8 mouse cellular contexts compared by ENCODE assay signal in genomic region chr14:8300281-8300680, GRCm38 (mm10). TPM values are rescaled to one million over a fixed set of nuclear protein-coding genes. Genes with fewer than 3 reads are reported as not detected.
DNase-seq lines count a peak whose midpoint lies in the region; ATAC-seq and TF ChIP-seq lines count a peak whose summit lies in the region.

No protein-coding gene starts in this region.

- no peaks in the 10 kb centered on the region for H3K4me1 ChIP-seq in liver, embryonic 11.5 days (replicated peaks; ENCODE audit: control insufficient read depth, insufficient read depth, low read length)
- no peaks in the 10 kb centered on the region for H3K4me1 ChIP-seq in MEL (ENCODE audit: control insufficient read depth in 1 of 2, insufficient read depth in 2 of 2, low read length in 2 of 2)
- H3K4me1 ChIP-seq in forebrain, embryonic 12.5 days: peaks cover 6% of the 10 kb centered on the region; the same call in 1 of the 2 replicates
- no peaks in the 10 kb centered on the region for H3K4me1 ChIP-seq in midbrain, postnatal 0 days (ENCODE audit: insufficient read depth, low read length)

- no peak for TF ChIP-seq EP300 in MEL (IDR thresholded peaks at IDR 0.05; ENCODE audit: low read depth in 1 of 2, low read length in 2 of 2)

- no peak overlapping the region for H3K9ac ChIP-seq in liver, embryonic 11.5 days (ENCODE audit: low read depth, low read length)
- no peak overlapping the region for H3K9ac ChIP-seq in MEL (ENCODE audit: control insufficient read depth, low read depth, low read length, poor library complexity, severe bottlenecking)
- H3K9ac ChIP-seq in forebrain, embryonic 12.5 days: no peak overlapping the region
- H3K9ac ChIP-seq in midbrain, postnatal 0 days (replicated peaks; ENCODE audit: low read length, poor library complexity, severe bottlenecking): no peak overlapping the region

- no peaks in the 10 kb centered on the region for H3K36me3 ChIP-seq in liver, embryonic 11.5 days (ENCODE audit: control insufficient read depth, insufficient read depth, low read length)
- H3K36me3 ChIP-seq in MEL (ENCODE audit: control insufficient read depth in 1 of 2, insufficient read depth in 2 of 2, low read length in 2 of 2): no peaks in the 10 kb centered on the region
- no peaks in the 10 kb centered on the region for H3K36me3 ChIP-seq in forebrain, embryonic 12.5 days (replicated peaks)
- H3K36me3 ChIP-seq in midbrain, postnatal 0 days (ENCODE audit: insufficient read depth, low read length): no peaks in the 10 kb centered on the region

- TF ChIP-seq POLR2A in MEL (IDR thresholded peaks at IDR 0.05; ENCODE audit: control insufficient read depth in 1 of 2, insufficient read depth in 1 of 2, low read depth in 1 of 2, low read length in 2 of 2, poor library complexity in 1 of 2): no peak

- DNase-seq in liver (peak; percentile 59), MEL (ENCODE audit: low read depth, low spot score) (peak; percentile 23)
- no peak for DNase-seq in liver, embryonic 11.5 days (ENCODE audit: low spot score)
- DNase-seq in c-Kit-positive CD71-positive TER-119-positive erythroid progenitor cells, embryonic 14.5 days (ENCODE audit: low spot score): peak; percentile 42
- DNase-seq in kidney, postnatal 25 days: peak; percentile 81 to 88
- DNase-seq in midbrain, postnatal 0 days (ENCODE audit: low spot score): peak; percentile 22

- no peak overlapping the region for H3K4me2 ChIP-seq in liver, embryonic 11.5 days
- H3K4me2 ChIP-seq in forebrain, embryonic 12.5 days: no peak overlapping the region
- no peak overlapping the region for H3K4me2 ChIP-seq in midbrain, postnatal 0 days (ENCODE audit: low read depth, low read length, poor library complexity, severe bottlenecking)

- no peaks in the 10 kb centered on the region; the same call in 1 of the 2 replicates for H3K27me3 ChIP-seq in liver, embryonic 11.5 days (replicated peaks; ENCODE audit: control insufficient read depth, insufficient read depth, low read length)
- H3K27me3 ChIP-seq in MEL (ENCODE audit: control insufficient read depth in 1 of 2, insufficient read depth in 2 of 2, low read length in 2 of 2): no peaks in the 10 kb centered on the region
- peaks cover 3% of the 10 kb centered on the region; the same call in 1 of the 2 replicates for H3K27me3 ChIP-seq in forebrain, embryonic 12.5 days
- no peaks in the 10 kb centered on the region for H3K27me3 ChIP-seq in midbrain, postnatal 0 days (ENCODE audit: insufficient read depth, low read length)

- peak; percentile 42 to 70 (median 44) for TF ChIP-seq CTCF in MEL (IDR thresholded peaks at IDR 0.05 in 2 of 3, conservative IDR thresholded peaks at IDR 0.05 in 1 of 3; ENCODE audit: control insufficient read depth in 1 of 3, insufficient read depth in 1 of 3, low read depth in 2 of 3, low read length in 3 of 3, poor library complexity in 1 of 3, severe bottlenecking in 1 of 3)
- peak; percentile 60 for TF ChIP-seq CTCF in midbrain, postnatal 0 days (IDR thresholded peaks at IDR 0.05)

- H3K27ac ChIP-seq in liver, embryonic 11.5 days (ENCODE audit: low read depth, low read length): no peak overlapping the region
- H3K27ac ChIP-seq in MEL (ENCODE audit: control insufficient read depth, low read depth, low read length): no peak overlapping the region
- H3K27ac ChIP-seq in forebrain, embryonic 12.5 days: no peak overlapping the region
- no peak overlapping the region for H3K27ac ChIP-seq in midbrain, postnatal 0 days (ENCODE audit: low read depth, low read length)

- no peak for ATAC-seq in liver, embryonic 11.5 days (replicated peaks; ENCODE audit: low FRiP score)
- ATAC-seq in forebrain, embryonic 12.5 days (ENCODE audit: low FRiP score): peak; percentile 53; the same call in 1 of the 2 replicates
- ATAC-seq in midbrain, postnatal 0 days (ENCODE audit: low FRiP score): no peak
- ATAC-seq in inflammation-experienced regulatory T-cells, adult 6 months: no peak

- 21% methylated on average over 8 of the region's 8 CpGs for WGBS in liver, embryonic 11.5 days
- 27% methylated on average over 8 of the region's 8 CpGs for WGBS in forebrain, embryonic 12.5 days
- 34% methylated on average over 8 of the region's 8 CpGs for WGBS in midbrain, postnatal 0 days

- no peak overlapping the region for H3K4me3 ChIP-seq in liver, embryonic 11.5 days (ENCODE audit: low read depth, low read length)
- H3K4me3 ChIP-seq in MEL (ENCODE audit: control insufficient read depth in 1 of 2, insufficient read depth in 1 of 2, low read depth in 2 of 2, low read length in 2 of 2): no peak overlapping the region
- H3K4me3 ChIP-seq in forebrain, embryonic 12.5 days (replicated peaks): no peak overlapping the region
- no peak overlapping the region for H3K4me3 ChIP-seq in midbrain, postnatal 0 days (ENCODE audit: low read depth, low read length)

- no peak; the same call in 1 of the 2 replicates for TF ChIP-seq RAD21 in MEL (IDR thresholded peaks at IDR 0.05; ENCODE audit: low read depth, low read length)

- H3K79me2 ChIP-seq in MEL (ENCODE audit: control insufficient read depth, insufficient read depth, low read length, poor library complexity): no peaks in the 10 kb centered on the region

- no peaks in the 10 kb centered on the region for H3K9me3 ChIP-seq in liver, embryonic 11.5 days (ENCODE audit: control insufficient read depth, low read length)
- no peaks in the 10 kb centered on the region for H3K9me3 ChIP-seq in MEL (replicated peaks; ENCODE audit: insufficient read depth, low read length)
- no peaks in the 10 kb centered on the region for H3K9me3 ChIP-seq in forebrain, embryonic 12.5 days
- H3K9me3 ChIP-seq in midbrain, postnatal 0 days (ENCODE audit: low read length): no peaks in the 10 kb centered on the region

TF ChIP-seq in MEL, 35 proteins besides CTCF, POLR2A, EP300 and RAD21:
- TF ChIP-seq POLR2AphosphoS5 (IDR thresholded peaks at IDR 0.05; ENCODE audit: borderline replicate concordance, low read depth, low read length) (no peak), SMC3 (IDR thresholded peaks at IDR 0.05; ENCODE audit: low read depth, low read length) (peak; percentile 23; the same call in 1 of the 2 replicates)

RNA-seq across cellular contexts. Expression of gene Fam107a, which starts 17.5 kb away (rescaled TPM):
- polyA plus RNA-seq in liver, embryonic 11.5 days (2014; fragmentation: Nextera tagmentation; extraction: Ambion mirVana): 0.08 and 0.53 TPM in 2 replicates
- not detected in 2 replicates for total RNA-seq in MEL (2012; rRNA removed)
- not detected for polyA plus RNA-seq in MEL (2012; ENCODE audit: insufficient read depth in 1 of 2, insufficient read length in 2 of 2, low read depth in 1 of 2, low replicate concordance in 2 of 2, missing spikeins in 1 of 2)
- 0.43 and 0.60 TPM in 2 replicates for polyA plus RNA-seq in forebrain, embryonic 12.5 days (2016; fragmentation: Nextera tagmentation; extraction: Ambion mirVana)
- total RNA-seq in midbrain, postnatal 0 days (2014; rRNA removed): 6.0 and 14.6 TPM in 2 replicates
- 0.93 and 1.4 TPM in 2 replicates for polyA plus RNA-seq in midbrain, postnatal 0 days (2015; fragmentation: Nextera tagmentation; extraction: Ambion mirVana)
- polyA plus RNA-seq in inflammation-experienced regulatory T-cells, adult 6 months (2017; shearing (Covaris generic)): not detected

RNA-seq across cellular contexts. Expression of gene Acox2, which starts 41.1 kb away (rescaled TPM):
- polyA plus RNA-seq in liver, embryonic 11.5 days (2014; fragmentation: Nextera tagmentation; extraction: Ambion mirVana): 1.0 and 1.2 TPM in 2 replicates
- not detected in 2 replicates for total RNA-seq in MEL (2012; rRNA removed)
- polyA plus RNA-seq in MEL (2012; ENCODE audit: insufficient read depth in 1 of 2, insufficient read length in 2 of 2, low read depth in 1 of 2, low replicate concordance in 2 of 2, missing spikeins in 1 of 2): under 1 TPM in 1 of 2 experiments, not detected in 1; 0.43 TPM
- polyA plus RNA-seq in forebrain, embryonic 12.5 days (2016; fragmentation: Nextera tagmentation; extraction: Ambion mirVana): 0.21 TPM in 1 of 2 replicates, not detected in the other
- 0.44 TPM in 1 of 2 replicates, not detected in the other for total RNA-seq in midbrain, postnatal 0 days (2014; rRNA removed)
- 0.10 and 0.28 TPM in 2 replicates for polyA plus RNA-seq in midbrain, postnatal 0 days (2015; fragmentation: Nextera tagmentation; extraction: Ambion mirVana)
- not detected for polyA plus RNA-seq in inflammation-experienced regulatory T-cells, adult 6 months (2017; shearing (Covaris generic))
